Mouse (Mus musculus) limb, embryonic 14.5 days (tissue): ENCODE measurements around the gene Cald1. TPM values are rescaled to one million over a fixed set of nuclear protein-coding genes. Genes with fewer than 3 reads are reported as not detected.

ENCODE experiments used
- ATAC-seq: fragments of 200-750 bp; cut with Nextera tagmentation; 2 replicates; pipeline ENCODE4 v1.8.0; 2017; ENCODE audit warnings: low read depth, moderate number of reproducible peaks, moderate TSS enrichment; ENCODE audit not compliant: low FRiP score
- DNase-seq: peaks from one replicate; pipeline ENCODE4 v3.0.0-alpha.2; 2015; ENCODE audit warnings: low spot score
- H3K27ac ChIP-seq: fragments of 300-500 bp; sonication (generic); replicated peaks from 2 replicates; pipeline ENCODE4 v1.5.1; 2014; ENCODE audit warnings: low read depth, mild to moderate bottlenecking, low read length, moderate library complexity, mixed read lengths
- H3K27me3 ChIP-seq: fragments of 300-500 bp; sonication (generic); 2 replicates; pipeline ENCODE4 v1.6.1; 2014; ENCODE audit warnings: low read length, mixed read lengths; ENCODE audit not compliant: control insufficient read depth, insufficient read depth
- H3K36me3 ChIP-seq: fragments of 300-500 bp; sonication (generic); 2 replicates; pipeline ENCODE4 v1.6.1; 2014; ENCODE audit warnings: mild to moderate bottlenecking, low read length, moderate library complexity, mixed read lengths; ENCODE audit not compliant: control insufficient read depth, insufficient read depth
- H3K4me1 ChIP-seq: fragments of 300-500 bp; sonication (generic); 2 replicates; pipeline ENCODE4 v1.6.1; 2014; ENCODE audit warnings: antibody characterized with exemption, low read length, mixed read lengths; ENCODE audit not compliant: control insufficient read depth, insufficient read depth
- H3K4me2 ChIP-seq: fragments of 300-500 bp; sonication (generic); replicated peaks from 2 replicates; pipeline ENCODE4 v1.6.1; 2014; ENCODE audit warnings: low read depth, mild to moderate bottlenecking, low read length, moderate library complexity; ENCODE audit not compliant: severe bottlenecking
- H3K4me3 ChIP-seq: fragments of 300-500 bp; sonication (generic); replicated peaks from 2 replicates; pipeline ENCODE4 v1.5.1; 2014; ENCODE audit warnings: low read length
- H3K9ac ChIP-seq: fragments of 300-500 bp; sonication (generic); 2 replicates; pipeline ENCODE4 v1.6.1; 2014; ENCODE audit warnings: mild to moderate bottlenecking, low read depth, low read length, moderate library complexity; ENCODE audit not compliant: severe bottlenecking
- H3K9me3 ChIP-seq: fragments of 300-500 bp; sonication (generic); 2 replicates; pipeline ENCODE4 v1.6.1; 2016; ENCODE audit warnings: low read length; ENCODE audit not compliant: control insufficient read depth
- POLR2A ChIP-seq: fragments of 200-500 bp; IDR thresholded peaks from 2 replicates; pipeline ENCODE4 v1.8.0; 2012; ENCODE audit warnings: inconsistent platforms, mild to moderate bottlenecking, moderate library complexity, borderline replicate concordance; ENCODE audit not compliant: insufficient read depth, insufficient read length; ENCODE audit errors: extremely low read depth
- WGBS: fragments of 180-500 bp; shearing (Covaris S2); extraction: QIAGEN DNeasy Blood & Tissue Kit; methylation state at CpG from one replicate; pipeline ENCODE4 v1.1.7; 2014; 5-methylcytosine and 5-hydroxymethylcytosine counted together
- polyA plus RNA-seq, 2 experiments: library from polyadenylated mRNA; depleted of rRNA in 1 of 2; stranded (reverse) in 1 of 2; unstranded in 1 of 2; fragments of >200 nt; fragmentation: Nextera tagmentation in 1 of 2; extraction: Ambion mirVana in 1 of 2; gene quantifications; 2 replicates each; pipeline versions ENCODE4 v1.2.1 to v1.2.3; 2012 to 2014

Gene Cald1
- polyA plus RNA-seq, 2 experiments, result 127 to 231 TPM

- peaks cover 50% of the 10 kb centered on the region for H3K4me1 ChIP-seq
- peaks cover 4% of the 10 kb centered on the region; the same call in 1 of the 2 replicates for H3K36me3 ChIP-seq
- H3K4me3 ChIP-seq, result no peak overlapping the region
- WGBS, result 92% methylated on average over 4 of the region's 4 CpGs
- ATAC-seq, result no peak
- no peak overlapping the region for H3K27ac ChIP-seq
- no peak overlapping the region for H3K4me2 ChIP-seq
- H3K27me3 ChIP-seq, result no peaks in the 10 kb centered on the region
- no peak for TF ChIP-seq POLR2A
- no peak for DNase-seq
- no peaks in the 10 kb centered on the region for H3K9me3 ChIP-seq
- H3K9ac ChIP-seq, result no peak overlapping the region
Measured at GRCm38 (mm10) chr6:34713169-34713568, 114.9 kb downstream of the Cald1 start.

DNA sequence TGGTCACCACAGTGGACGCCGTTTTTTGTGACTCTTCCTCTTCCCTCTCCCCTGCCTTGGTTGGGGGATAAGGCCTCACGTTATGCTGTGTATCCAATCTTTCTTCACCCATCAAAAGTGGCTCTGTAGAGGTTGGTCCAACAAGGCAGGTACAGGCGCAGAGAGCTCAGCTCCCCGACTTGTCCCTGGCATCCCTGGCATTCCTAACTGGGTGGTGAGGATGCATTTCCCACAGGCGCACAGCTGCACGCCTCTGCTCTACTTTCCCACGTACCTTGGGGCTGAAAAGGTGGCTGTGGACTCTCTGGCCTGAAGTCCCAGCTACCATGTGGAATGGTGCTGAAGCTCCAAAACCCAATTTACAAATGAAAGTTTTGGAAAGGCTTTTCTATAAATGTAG is 115.5 kb downstream of the Cald1 start:
- Histone ChIP-seq H3K27ac (no peak overlapping the region), H3K27me3 (no peaks in the 10 kb centered on the region), H3K4me1 (peaks cover 49% of the 10 kb centered on the region), H3K36me3 (peaks cover 4% of the 10 kb centered on the region; the same call in 1 of the 2 replicates), H3K9ac (no peak overlapping the region), H3K4me3 (no peak overlapping the region), H3K4me2 (no peak overlapping the region), H3K9me3 (no peaks in the 10 kb centered on the region)
- WGBS, result 78% methylated on average over 8 of the region's 8 CpGs
- no peak for TF ChIP-seq POLR2A
- DNase-seq (no peak), ATAC-seq (no peak)

DNA sequence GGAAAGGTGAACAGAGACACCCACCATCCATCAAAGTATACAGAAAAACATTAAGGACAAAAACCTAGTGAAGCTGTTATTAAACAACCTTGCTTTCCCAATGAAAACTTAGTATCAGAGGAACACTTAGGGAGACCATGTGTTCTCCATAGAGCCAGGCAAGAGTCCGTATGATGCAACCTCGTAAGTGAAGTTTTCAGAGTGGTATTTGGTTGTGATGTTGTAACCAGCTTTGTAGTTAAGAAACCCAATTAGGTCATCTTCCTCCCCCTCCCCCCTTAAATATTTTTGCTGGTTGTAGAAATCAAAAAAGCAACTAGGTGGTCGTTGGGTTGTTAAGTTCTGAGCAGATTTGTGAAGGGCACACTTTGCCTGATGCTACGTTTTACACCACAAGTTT is 116.3 kb downstream of the Cald1 start:
- ATAC-seq (no peak), DNase-seq (no peak)
- Histone ChIP-seq H3K9me3 (no peaks in the 10 kb centered on the region), H3K9ac (no peak overlapping the region), H3K4me3 (no peak overlapping the region), H3K27me3 (no peaks in the 10 kb centered on the region), H3K36me3 (peaks cover 4% of the 10 kb centered on the region; the same call in 1 of the 2 replicates), H3K4me2 (no peak overlapping the region), H3K27ac (no peak overlapping the region), H3K4me1 (peaks cover 55% of the 10 kb centered on the region)
- no peak for TF ChIP-seq POLR2A
- WGBS, result 70% methylated on average over 4 of the region's 4 CpGs

GRCm38 (mm10) chr6:34716206-34716887 is 118.0 kb downstream of the Cald1 start:
- 90% methylated on average over 9 of the region's 9 CpGs for WGBS
- Histone ChIP-seq H3K36me3 (peaks cover 4% of the 10 kb centered on the region; the same call in 1 of the 2 replicates), H3K27me3 (no peaks in the 10 kb centered on the region), H3K9ac (no peak overlapping the region), H3K9me3 (no peaks in the 10 kb centered on the region), H3K4me1 (peaks cover 52% of the 10 kb centered on the region), H3K4me2 (no peak overlapping the region), H3K27ac (no peak overlapping the region), H3K4me3 (no peak overlapping the region)
- DNase-seq (no peak), ATAC-seq (no peak)
- TF ChIP-seq POLR2A, result no peak

DNA sequence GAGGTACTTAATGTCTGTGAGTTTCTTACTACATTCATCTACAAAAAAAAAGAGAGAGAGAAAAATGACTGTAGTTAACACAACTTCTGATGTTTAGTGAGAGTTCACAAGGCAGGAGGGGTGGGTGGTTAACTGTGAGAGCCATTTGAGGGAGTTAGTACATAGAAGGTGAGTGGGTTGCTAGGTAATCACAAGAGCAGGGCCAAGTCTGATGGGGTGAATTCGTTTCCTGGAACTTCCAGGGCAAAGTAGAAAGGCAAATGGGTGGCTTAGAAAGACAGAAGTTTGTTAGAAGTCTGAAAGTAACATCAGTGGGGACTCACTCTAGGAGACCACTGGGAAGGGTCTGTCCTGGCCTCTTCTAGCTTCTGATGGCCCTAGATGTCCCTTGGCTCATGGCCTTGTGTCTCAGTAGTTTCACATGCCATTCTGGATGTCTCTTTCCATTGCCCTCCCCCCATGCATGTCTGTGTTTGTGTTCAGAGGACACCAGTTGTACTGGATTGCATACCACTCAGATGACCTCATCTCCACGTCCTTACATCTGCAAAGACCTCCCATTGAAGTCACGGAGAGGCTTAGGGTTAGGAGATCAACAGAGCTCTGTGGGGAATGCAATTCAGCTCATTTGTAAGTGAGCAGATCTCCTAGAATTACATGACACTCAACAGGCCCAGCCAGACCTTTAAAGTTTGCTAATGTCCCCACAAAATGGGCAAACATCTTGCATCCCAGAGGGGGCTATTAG is 118.8 kb downstream of the Cald1 start:
- no peak for TF ChIP-seq POLR2A
- Histone ChIP-seq H3K4me1 (peaks cover 53% of the 10 kb centered on the region), H3K9ac (no peak overlapping the region), H3K27me3 (no peaks in the 10 kb centered on the region), H3K4me2 (no peak overlapping the region), H3K36me3 (peaks cover 4% of the 10 kb centered on the region; the same call in 1 of the 2 replicates), H3K9me3 (no peaks in the 10 kb centered on the region), H3K27ac (no peak overlapping the region), H3K4me3 (no peak overlapping the region)
- 23% methylated on average over 3 of the region's 3 CpGs for WGBS
- ATAC-seq (peak; percentile 81), DNase-seq (peak; percentile 53)
